In genomic region chr3:137298230-137298629, GRCm38 (mm10) we compare ENCODE assay signal across 32 mouse cellular contexts.
"Had no signal": no experiment of that assay in that cellular context is flagged by ENCODE, and none has a peak within 500 bp of the region (broad histone marks: within the 10 kb centered on the region; RNA-seq: fewer than 3 reads in every experiment).

No protein-coding gene starts in this region.

- H3K4me2 ChIP-seq: heart, embryonic 11.5 days; heart, embryonic 12.5 days; heart, embryonic 13.5 days; heart, embryonic 15.5 days; hindbrain, embryonic 12.5 days; hindbrain, embryonic 13.5 days; hindbrain, embryonic 14.5 days; hindbrain, embryonic 15.5 days; intestine, embryonic 15.5 days had no signal

- ATAC-seq: hindbrain, embryonic 16.5 days; hindbrain, postnatal 0 days; inflammation-experienced regulatory T-cells, adult 6 months; intestine, embryonic 15.5 days; intestine, embryonic 16.5 days; intestine, postnatal 0 days had no signal

- H3K4me1 ChIP-seq: heart, embryonic 10.5 days; hindbrain, embryonic 10.5 days; hindbrain, embryonic 12.5 days; hindbrain, embryonic 13.5 days; hindbrain, embryonic 15.5 days; intestine, embryonic 15.5 days had no signal

- H3K36me3 ChIP-seq: heart, embryonic 10.5 days; heart, embryonic 12.5 days; heart, embryonic 13.5 days; heart, embryonic 15.5 days; hindbrain, embryonic 10.5 days; hindbrain, embryonic 12.5 days; hindbrain, embryonic 13.5 days; hindbrain, embryonic 15.5 days; intestine, embryonic 15.5 days had no signal

- H3K9ac ChIP-seq: heart, embryonic 12.5 days; heart, embryonic 13.5 days; heart, embryonic 15.5 days; hindbrain, embryonic 12.5 days; hindbrain, embryonic 13.5 days; hindbrain, embryonic 14.5 days; hindbrain, embryonic 15.5 days; intestine, embryonic 15.5 days had no signal

- H3K9me3 ChIP-seq: heart, embryonic 10.5 days; heart, embryonic 12.5 days; heart, embryonic 13.5 days; heart, embryonic 15.5 days; hindbrain, embryonic 10.5 days; hindbrain, embryonic 12.5 days; hindbrain, embryonic 13.5 days; hindbrain, embryonic 15.5 days; intestine, embryonic 15.5 days had no signal

- H3K27me3 ChIP-seq: heart, embryonic 12.5 days; heart, embryonic 13.5 days; heart, embryonic 15.5 days; hindbrain, embryonic 12.5 days; hindbrain, embryonic 13.5 days; hindbrain, embryonic 15.5 days; intestine, embryonic 15.5 days had no signal

- DNase-seq: heart, adult 2 months; heart, postnatal 10 days; heart, postnatal 36 days; heart, postnatal 4 days; kidney, adult 11 months; kidney, adult 2 months; kidney, adult 8-10 months; kidney, postnatal 10 days; kidney, postnatal 14 days; kidney, postnatal 36 days; kidney, postnatal 4 days; layer of hippocampus, adult 9-11 months; layer of hippocampus, postnatal 36 days had no signal

- H3K4me3 ChIP-seq: heart, adult 2 months; heart, embryonic 10.5 days; heart, embryonic 12.5 days; heart, embryonic 13.5 days; heart, embryonic 15.5 days; hindbrain, embryonic 10.5 days; hindbrain, embryonic 12.5 days; hindbrain, embryonic 13.5 days; hindbrain, embryonic 15.5 days; intestine, embryonic 15.5 days; layer of hippocampus, adult 2 months; left cerebral cortex, adult 2 months had no signal

- H3K27ac ChIP-seq: heart, adult 2 months; heart, embryonic 10.5 days; heart, embryonic 13.5 days; heart, embryonic 15.5 days; hindbrain, embryonic 10.5 days; hindbrain, embryonic 12.5 days; hindbrain, embryonic 13.5 days; hindbrain, embryonic 14.5 days; hindbrain, embryonic 15.5 days; hindbrain, postnatal 0 days; intestine, embryonic 15.5 days; kidney, postnatal 0 days; layer of hippocampus, adult 2 months; left cerebral cortex, adult 2 months had no signal
